Mouse (Mus musculus) liver, postnatal 0 days (tissue): ENCODE data around the gene Prorsd1. TPM values are rescaled to one million over a fixed set of nuclear protein-coding genes. Genes with fewer than 3 reads are reported as not detected.
A peak's percentile ranks its signal among the peaks of the same experiment; 100 is the strongest.
"Not testable (repeated sequence)": the region's sequence is repeated elsewhere in the genome, so short reads cannot be mapped to it uniquely, and the experiment has no call there.

ENCODE experiments used
- ATAC-seq: fragments of 200-750 bp; cut with Nextera tagmentation; 2 replicates; pipeline ENCODE4 v1.8.0; 2017; ENCODE audit warnings: mild to moderate bottlenecking, moderate library complexity
- DNase-seq: peaks from one replicate; pipeline ENCODE4 v3.0.0-alpha.2; 2016
- H3K27ac ChIP-seq: fragments of 300-500 bp; sonication (generic); 2 replicates; pipeline ENCODE4 v1.5.1; 2014; ENCODE audit warnings: antibody characterized with exemption, moderate library complexity, mild to moderate bottlenecking, low read depth
- H3K27me3 ChIP-seq: fragments of 300-500 bp; sonication (generic); 2 replicates; pipeline ENCODE4 v1.6.1; 2014; ENCODE audit warnings: low read length, control low read depth, mixed read lengths; ENCODE audit not compliant: insufficient read depth
- H3K36me3 ChIP-seq: fragments of 300-500 bp; sonication (generic); replicated peaks from 2 replicates; pipeline ENCODE4 v1.6.1; 2014; ENCODE audit warnings: mild to moderate bottlenecking, control low read depth, low read length, moderate library complexity, mixed read lengths; ENCODE audit not compliant: insufficient read depth
- H3K4me1 ChIP-seq: fragments of 300-500 bp; sonication (generic); 2 replicates; pipeline ENCODE4 v1.6.1; 2014; ENCODE audit warnings: antibody characterized with exemption, mild to moderate bottlenecking, control low read depth; ENCODE audit not compliant: insufficient read depth
- H3K4me2 ChIP-seq: fragments of 300-500 bp; sonication (generic); 2 replicates; pipeline ENCODE4 v1.6.1; 2014; ENCODE audit warnings: low read depth, mild to moderate bottlenecking, low read length, moderate library complexity, mixed read lengths
- H3K4me3 ChIP-seq: fragments of 300-500 bp; sonication (generic); 2 replicates; pipeline ENCODE4 v1.5.1; 2014; ENCODE audit warnings: low read depth, low read length
- H3K9ac ChIP-seq: fragments of 300-500 bp; sonication (generic); replicated peaks from 2 replicates; pipeline ENCODE4 v1.6.1; 2014; ENCODE audit warnings: mild to moderate bottlenecking, moderate library complexity
- H3K9me3 ChIP-seq: fragments of 300-500 bp; sonication (generic); 2 replicates; pipeline ENCODE4 v1.6.1; 2016; ENCODE audit warnings: mild to moderate bottlenecking, control low read depth, low read length, mixed read lengths
- CTCF ChIP-seq: sonication (generic); IDR thresholded peaks from 2 replicates; pipeline ENCODE4 v1.5.1; 2016; ENCODE audit warnings: antibody characterized with exemption, low read depth
- EP300 ChIP-seq: IDR thresholded peaks from 2 replicates; pipeline ENCODE4 v1.6.1; 2016; ENCODE audit warnings: antibody characterized with exemption, low read depth, mild to moderate bottlenecking
- WGBS: fragments of 180-500 bp; shearing (Covaris S2); extraction: QIAGEN DNeasy Blood & Tissue Kit; methylation state at CpG from one replicate; pipeline ENCODE4 v1.1.7; 2014; ENCODE audit not compliant: insufficient replicate concordance; 5-methylcytosine and 5-hydroxymethylcytosine counted together
- polyA plus RNA-seq: library from polyadenylated mRNA; unstranded; fragments of >200 nt; fragmentation: Nextera tagmentation; extraction: Ambion mirVana; gene quantifications from 2 replicates; pipeline ENCODE4 v1.2.1, GENCODE M21; 2015

Gene Prorsd1
- polyA plus RNA-seq, 1 experiment from 2014 or later: 19.4 TPM

DNA sequence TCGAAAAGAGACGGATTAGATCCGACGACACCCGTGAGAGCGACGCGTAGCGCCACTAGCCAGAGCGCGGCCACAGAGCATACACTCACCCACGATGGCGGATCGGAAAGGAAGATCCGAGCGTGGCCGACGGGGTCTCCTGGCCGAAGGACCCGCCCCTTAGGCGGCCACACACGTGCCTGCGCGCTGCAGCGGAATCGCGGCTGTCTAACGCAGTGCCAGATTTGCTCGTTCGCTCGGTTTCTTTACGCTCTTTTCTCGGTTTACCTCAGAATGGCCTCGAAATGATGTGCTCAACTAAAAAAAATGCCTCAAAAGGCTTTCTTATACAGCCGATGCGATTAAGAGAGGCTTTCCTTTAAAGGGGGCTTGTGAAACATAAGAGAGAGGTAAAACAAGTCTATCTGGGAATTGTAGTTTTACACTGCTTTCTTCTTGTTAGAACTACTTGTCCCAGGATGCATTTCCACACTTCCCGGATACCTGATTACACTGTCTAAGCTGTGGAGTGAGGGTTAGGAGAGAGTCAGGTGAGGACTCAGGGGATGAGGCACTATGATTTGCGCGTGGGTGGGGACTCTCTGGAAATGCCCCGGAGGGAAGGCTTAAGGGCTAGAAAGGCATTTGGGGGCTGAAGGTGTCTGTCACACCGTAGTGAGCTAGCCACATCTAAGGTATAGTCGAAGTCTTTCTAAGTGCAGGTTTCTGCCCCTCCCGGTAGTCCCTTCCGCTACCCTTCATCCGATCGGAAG, 33.1 kb upstream of the Prorsd1 start, which contains the start of the genes Clhc1 and Rps27a:
TSS of gene Clhc1 (plus strand) at position 199 of the 752 bp plus-strand sequence.
TSS of gene Rps27a (minus strand) at position 358 of the 752 bp plus-strand sequence.
- H3K36me3 ChIP-seq: peaks cover 26% of the 10 kb centered on the region
- peak; percentile 95 for DNase-seq
- H3K27ac ChIP-seq: peak within 1 kb of the TSS; percentile 70
- H3K9ac ChIP-seq: peak within 1 kb of the TSS; percentile 92
- no peaks in the 10 kb centered on the region for H3K9me3 ChIP-seq
- peak; percentile 81; the same call in 1 of the 2 replicates for TF ChIP-seq EP300
- 0 out of 2 replicates have a peak, but pooled peaks have one; percentile 17 for TF ChIP-seq CTCF
- ATAC-seq: peak; percentile 98
- peak within 1 kb of the TSS; percentile 89 for H3K4me3 ChIP-seq
- H3K4me2 ChIP-seq: peak within 1 kb of the TSS; percentile 81
- H3K27me3 ChIP-seq: no peaks in the 10 kb centered on the region
- peaks cover 16% of the 10 kb centered on the region for H3K4me1 ChIP-seq
- WGBS: under 1% methylated on average over 46 of the region's 46 CpGs

DNA sequence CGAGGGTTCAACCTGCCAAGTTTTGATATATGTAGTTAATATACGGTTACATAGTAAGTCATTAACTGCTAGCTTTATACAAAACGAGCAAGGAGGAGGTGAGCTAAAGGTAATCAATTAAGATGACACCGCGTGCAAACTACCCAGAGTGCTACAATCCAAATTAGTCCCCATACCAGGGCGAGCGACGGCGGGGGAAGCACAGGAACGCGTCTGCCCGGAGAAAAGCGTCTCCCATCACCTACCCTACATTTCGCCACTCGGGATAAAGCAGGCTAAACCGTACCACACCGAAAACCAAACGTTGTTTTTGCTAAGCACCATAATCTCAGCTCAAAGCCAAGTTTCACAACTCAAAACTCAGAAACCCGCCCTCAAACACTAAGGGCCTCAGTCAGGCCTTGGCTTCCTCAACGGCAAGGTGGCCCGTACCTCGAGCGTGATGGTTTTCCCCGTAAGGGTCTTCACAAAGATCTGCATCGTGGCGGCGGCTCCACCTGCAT, 32.5 kb upstream of the Prorsd1 start:
- TF ChIP-seq CTCF (no peak), EP300 (no peak)
- Histone ChIP-seq H3K9me3 (no peaks in the 10 kb centered on the region), H3K27ac (peak overlapping the region; percentile 70), H3K4me1 (peaks cover 16% of the 10 kb centered on the region), H3K36me3 (peaks cover 29% of the 10 kb centered on the region), H3K4me2 (peak overlapping the region; percentile 81), H3K9ac (peak overlapping the region; percentile 92), H3K4me3 (peak overlapping the region; percentile 89), H3K27me3 (no peaks in the 10 kb centered on the region)
- WGBS: 1% methylated on average over 27 of the region's 27 CpGs
- ATAC-seq (peak; percentile 38), DNase-seq (no peak)

GRCm38 (mm10) chr11:29546762-29547161, 31.9 kb upstream of the Prorsd1 start:
- no peaks in the 10 kb centered on the region for H3K27me3 ChIP-seq
- 6% methylated on average over 2 of the region's 2 CpGs for WGBS
- no peak for DNase-seq

GRCm38 (mm10) chr11:29546297-29546696, 31.5 kb upstream of the Prorsd1 start:
- peaks cover 16% of the 10 kb centered on the region for H3K4me1 ChIP-seq
- WGBS: 52% methylated on average over 2 of the region's 2 CpGs
- H3K4me3 ChIP-seq: peak overlapping the region; percentile 89
- H3K36me3 ChIP-seq: peaks cover 34% of the 10 kb centered on the region
- ATAC-seq, H3K9me3 ChIP-seq, DNase-seq, H3K27me3 ChIP-seq: not testable (repeated sequence)
- H3K27ac ChIP-seq: peak overlapping the region; percentile 63; the same call in 1 of the 2 replicates
- H3K4me2 ChIP-seq: peak overlapping the region; percentile 81
- peak overlapping the region; percentile 92 for H3K9ac ChIP-seq

More at GRCm38 (mm10) chr11:29546762-29547161, 31.9 kb upstream of the Prorsd1 start:
- Histone ChIP-seq H3K4me1 (peaks cover 16% of the 10 kb centered on the region), H3K27ac (peak overlapping the region; percentile 70; the same call in 1 of the 2 replicates), H3K36me3 (peaks cover 31% of the 10 kb centered on the region), H3K4me2 (peak overlapping the region; percentile 81), H3K9ac (peak overlapping the region; percentile 92), H3K4me3 (peak overlapping the region; percentile 89), H3K9me3 (no peaks in the 10 kb centered on the region)
- no peak for ATAC-seq
- TF ChIP-seq EP300: no peak
- TF ChIP-seq CTCF: no peak

DNA sequence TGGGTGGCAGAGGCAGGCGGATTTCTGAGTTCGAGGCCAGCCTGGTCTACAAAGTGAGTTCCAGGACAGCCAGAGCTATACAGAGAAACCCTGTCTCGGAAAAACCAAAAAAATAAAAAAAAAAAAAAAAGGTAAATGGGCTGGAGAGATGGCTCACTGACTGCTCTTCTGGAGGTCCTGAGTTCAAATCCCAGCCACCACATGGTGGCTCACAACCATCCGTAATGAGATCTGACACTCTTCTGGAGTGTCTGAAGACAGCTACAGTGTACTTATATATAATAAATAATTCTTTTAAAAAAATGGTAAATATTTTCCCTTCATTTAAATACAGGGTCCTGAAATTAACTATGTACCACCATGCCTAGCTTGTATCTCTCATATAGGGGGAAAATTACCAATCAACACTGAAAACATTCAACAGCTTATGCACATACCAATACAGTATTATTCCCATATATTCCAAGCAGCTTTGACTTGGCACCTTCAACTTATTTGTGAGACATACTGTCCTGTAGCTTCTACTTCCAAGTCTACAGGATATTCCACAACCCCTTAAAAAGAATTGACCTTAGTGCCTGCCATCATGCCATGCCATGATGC, 30.4 kb upstream of the Prorsd1 start:
- H3K4me2 ChIP-seq, H3K4me3 ChIP-seq, H3K27me3 ChIP-seq, H3K27ac ChIP-seq, ATAC-seq, H3K9me3 ChIP-seq, H3K9ac ChIP-seq, DNase-seq: not testable (repeated sequence)
- Histone ChIP-seq H3K4me1 (peaks cover 16% of the 10 kb centered on the region), H3K36me3 (peaks cover 43% of the 10 kb centered on the region)
- WGBS: 80% methylated on average over 4 of the region's 4 CpGs

DNA sequence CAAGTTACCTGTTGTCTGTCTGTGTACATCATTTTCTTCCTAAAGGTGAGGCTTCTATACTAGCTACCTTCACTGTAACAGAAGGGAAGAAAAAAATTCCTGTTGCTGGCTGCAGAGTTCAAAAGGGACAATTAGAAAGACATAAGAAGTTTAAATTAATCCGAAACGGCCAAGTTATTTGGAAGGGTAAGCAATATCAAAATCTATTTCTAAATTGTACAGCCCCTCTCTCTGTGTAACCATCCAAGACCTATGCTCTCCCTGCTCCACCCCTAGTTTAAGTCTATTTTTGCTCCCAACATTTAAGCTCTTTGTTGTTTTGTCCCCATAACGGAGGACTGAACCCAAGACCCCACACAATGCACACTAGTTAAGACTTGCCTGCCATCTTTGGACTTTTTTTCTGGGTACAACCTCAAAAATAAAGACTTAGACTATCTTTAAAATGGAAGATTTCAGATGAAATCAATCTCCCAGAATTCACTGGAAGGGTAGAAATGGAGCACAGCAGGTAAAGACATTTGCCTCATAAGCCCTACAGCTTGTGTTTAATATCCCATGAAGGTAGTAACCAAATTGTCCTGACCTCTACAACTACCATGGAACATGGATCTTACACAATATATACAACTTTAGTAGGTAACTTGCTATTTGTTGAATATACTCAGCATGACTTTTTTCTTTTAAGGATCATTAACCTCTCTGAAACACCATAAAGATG, 29.6 kb upstream of the Prorsd1 start:
- H3K27ac ChIP-seq: no peak overlapping the region
- WGBS: 83% methylated on average over 3 of the region's 3 CpGs

More for the DNA sequence above, 29.6 kb upstream of the Prorsd1 start:
- no peak for DNase-seq
- TF ChIP-seq CTCF: no peak
- no peak for TF ChIP-seq EP300
- no peaks in the 10 kb centered on the region for H3K27me3 ChIP-seq
- H3K4me3 ChIP-seq: no peak overlapping the region
- no peak for ATAC-seq
- no peak overlapping the region for H3K4me2 ChIP-seq
- no peaks in the 10 kb centered on the region for H3K9me3 ChIP-seq
- no peak overlapping the region for H3K9ac ChIP-seq
- H3K36me3 ChIP-seq: peaks cover 48% of the 10 kb centered on the region
- peaks cover 16% of the 10 kb centered on the region for H3K4me1 ChIP-seq
